In genomic region chr1:174907637-174908036, GRCm38 (mm10) we compare ENCODE assay signal across 25 mouse cellular contexts. TPM values are rescaled to one million over a fixed set of nuclear protein-coding genes. Genes with fewer than 3 reads are reported as not detected.
DNase-seq lines count a peak whose midpoint lies in the region; ATAC-seq and TF ChIP-seq lines count a peak whose summit lies in the region.
"Had no signal": no experiment of that assay in that cellular context is flagged by ENCODE, and none has a peak within 500 bp of the region (broad histone marks: within the 10 kb centered on the region; RNA-seq: fewer than 3 reads in every experiment).

No protein-coding gene starts in this region.

- TF ChIP-seq EP300 in liver, embryonic 14.5 days (IDR thresholded peaks at IDR 0.05; ENCODE audit: low read depth), result no peak

- no peak overlapping the region for H3K27ac ChIP-seq in liver, embryonic 14.5 days
- H3K27ac ChIP-seq in lung, embryonic 15.5 days, result peak overlapping the region; percentile 74
- H3K27ac ChIP-seq: forebrain, embryonic 13.5 days; heart, adult 2 months; heart, embryonic 13.5 days; hindbrain, embryonic 12.5 days; layer of hippocampus, adult 2 months; limb, embryonic 12.5 days; midbrain, embryonic 13.5 days had no signal

- no peak overlapping the region for H3K4me3 ChIP-seq in liver, embryonic 14.5 days (ENCODE audit: insufficient read depth in 1 of 2, low read depth in 2 of 2, low read length in 2 of 2)
- H3K4me3 ChIP-seq in lung, embryonic 15.5 days, result no peak overlapping the region
- H3K4me3 ChIP-seq: forebrain, embryonic 13.5 days; heart, adult 2 months; heart, embryonic 13.5 days; hindbrain, embryonic 12.5 days; layer of hippocampus, adult 2 months; limb, embryonic 12.5 days; midbrain, embryonic 13.5 days had no signal

- peak in 2 of 3 experiments; percentile 2 to 4 for DNase-seq in liver, embryonic 14.5 days (ENCODE audit: low read depth in 3 of 3, low spot score in 3 of 3)
- DNase-seq in liver (no peak), MN1 (ENCODE audit: low spot score) (no peak)
- DNase-seq in lung, postnatal 36 days, result peak; percentile 81
- no peak for DNase-seq in kidney, adult 18-20 months
- DNase-seq: adrenal gland, postnatal 14 days; cerebellum, adult 8-10 months; gastrocnemius, postnatal 36 days; heart, adult 2 months; heart, postnatal 14 days; kidney, adult 8-10 months; kidney, postnatal 25 days; right cerebral cortex, postnatal 25 days; spleen, adult 18-20 months; thymus, postnatal 25 days had no signal

- WGBS in liver, embryonic 14.5 days (ENCODE audit: insufficient replicate concordance), result 41% methylated on average over 5 of the region's 5 CpGs
- WGBS in lung, embryonic 15.5 days, result 53% methylated on average over 5 of the region's 5 CpGs

- no peak overlapping the region for H3K9ac ChIP-seq in liver, embryonic 14.5 days (replicated peaks)
- no peak overlapping the region for H3K9ac ChIP-seq in lung, embryonic 15.5 days
- H3K9ac ChIP-seq: forebrain, embryonic 13.5 days; heart, embryonic 13.5 days; hindbrain, embryonic 12.5 days; limb, embryonic 12.5 days; midbrain, embryonic 13.5 days had no signal

- TF ChIP-seq CTCF in liver, embryonic 14.5 days (IDR thresholded peaks at IDR 0.05; ENCODE audit: low read depth), result no peak

- H3K36me3 ChIP-seq in liver, embryonic 14.5 days (replicated peaks; ENCODE audit: control insufficient read depth, insufficient read depth, low read depth), result no peaks in the 10 kb centered on the region
- H3K36me3 ChIP-seq in lung, embryonic 15.5 days, result no peaks in the 10 kb centered on the region
- H3K36me3 ChIP-seq: heart, embryonic 13.5 days; hindbrain, embryonic 12.5 days; limb, embryonic 12.5 days; midbrain, embryonic 13.5 days had no signal

- no peaks in the 10 kb centered on the region for H3K27me3 ChIP-seq in liver, embryonic 14.5 days (ENCODE audit: control insufficient read depth, insufficient read depth, low read length)
- no peaks in the 10 kb centered on the region for H3K27me3 ChIP-seq in lung, embryonic 15.5 days
- H3K27me3 ChIP-seq: forebrain, embryonic 13.5 days; heart, embryonic 13.5 days; hindbrain, embryonic 12.5 days; limb, embryonic 12.5 days; midbrain, embryonic 13.5 days had no signal

- H3K4me2 ChIP-seq in liver, embryonic 14.5 days (ENCODE audit: low read depth), result no peak overlapping the region
- H3K4me2 ChIP-seq in lung, embryonic 15.5 days, result no peak overlapping the region
- H3K4me2 ChIP-seq: forebrain, embryonic 13.5 days; heart, embryonic 13.5 days; hindbrain, embryonic 12.5 days; limb, embryonic 12.5 days; midbrain, embryonic 13.5 days had no signal

- peak; percentile 31; the same call in 1 of the 2 replicates for ATAC-seq in liver, embryonic 14.5 days (ENCODE audit: insufficient read depth)
- ATAC-seq in lung, embryonic 15.5 days (ENCODE audit: borderline replicate concordance, extremely low read depth, low FRiP score, low TSS enrichment), result peak; percentile 85
- no peak for ATAC-seq in megakaryocyte, adult 5-6 weeks (ENCODE audit: poor library complexity, severe bottlenecking)
- ATAC-seq: forebrain, embryonic 13.5 days; midbrain, embryonic 13.5 days had no signal

- no peaks in the 10 kb centered on the region for H3K4me1 ChIP-seq in liver, embryonic 14.5 days (replicated peaks; ENCODE audit: control insufficient read depth in 2 of 2, insufficient read depth in 2 of 2, low read length in 1 of 2)
- H3K4me1 ChIP-seq in lung, embryonic 15.5 days, result no peaks in the 10 kb centered on the region
- H3K4me1 ChIP-seq: forebrain, embryonic 13.5 days; heart, embryonic 13.5 days; hindbrain, embryonic 12.5 days; limb, embryonic 12.5 days; midbrain, embryonic 13.5 days had no signal

- H3K9me3 ChIP-seq in liver, embryonic 14.5 days (ENCODE audit: control insufficient read depth, low read length), result no peaks in the 10 kb centered on the region
- H3K9me3 ChIP-seq in lung, embryonic 15.5 days, result no peaks in the 10 kb centered on the region
- H3K9me3 ChIP-seq: forebrain, embryonic 13.5 days; heart, embryonic 13.5 days; hindbrain, embryonic 12.5 days; limb, embryonic 12.5 days; midbrain, embryonic 13.5 days had no signal

RNA-seq across cellular contexts. Expression of gene Grem2, which starts 14.0 kb away (rescaled TPM):
- 0.04 and 0.06 TPM in 2 replicates for polyA plus RNA-seq in liver, embryonic 14.5 days (2012; rRNA removed)
- 0.05 and 0.09 TPM in 2 replicates for polyA plus RNA-seq in liver, embryonic 14.5 days (2014; fragmentation: Nextera tagmentation; extraction: Ambion mirVana)
- 1.6 and 1.8 TPM in 2 replicates for polyA plus RNA-seq in lung, embryonic 15.5 days (2015; fragmentation: Nextera tagmentation; extraction: Ambion mirVana)
- total RNA-seq in megakaryocyte, adult 5-6 weeks (2015), result not detected in 2 replicates
- total RNA-seq in megakaryocyte, adult 5-6 weeks (2017), result not detected in 2 replicates
- total RNA-seq: megakaryocyte progenitor cell, adult 5-6 weeks; MEL had no signal

Comparison
In these comparisons a context has a peak if more than half of its experiments do, and no peak if none do; other contexts are left out.
1. DNase-seq: peak in liver, embryonic 14.5 days (2 of 3) and lung, postnatal 36 days (single experiment); none in liver (single experiment), MN1 (single experiment) and kidney, adult 18-20 months (single experiment).